Mouse (Mus musculus) brain, embryonic 14.5 days (tissue): ENCODE data around the gene Gpx2.

Experiments
- CTCF ChIP-seq: fragments of 200-500 bp; IDR thresholded peaks from 2 replicates; pipeline ENCODE4 v1.5.1; 2012; ENCODE audit warnings: inconsistent platforms, mild to moderate bottlenecking, moderate library complexity, borderline replicate concordance; ENCODE audit not compliant: insufficient read depth, insufficient read length; ENCODE audit errors: extremely low read depth
- POLR2A ChIP-seq: fragments of 200-500 bp; IDR thresholded peaks from 2 replicates; pipeline ENCODE4 v1.6.1; 2012; ENCODE audit warnings: mild to moderate bottlenecking, inconsistent platforms, borderline replicate concordance; ENCODE audit not compliant: poor library complexity, insufficient read depth, insufficient read length, severe bottlenecking; ENCODE audit errors: extremely low read depth

DNA sequence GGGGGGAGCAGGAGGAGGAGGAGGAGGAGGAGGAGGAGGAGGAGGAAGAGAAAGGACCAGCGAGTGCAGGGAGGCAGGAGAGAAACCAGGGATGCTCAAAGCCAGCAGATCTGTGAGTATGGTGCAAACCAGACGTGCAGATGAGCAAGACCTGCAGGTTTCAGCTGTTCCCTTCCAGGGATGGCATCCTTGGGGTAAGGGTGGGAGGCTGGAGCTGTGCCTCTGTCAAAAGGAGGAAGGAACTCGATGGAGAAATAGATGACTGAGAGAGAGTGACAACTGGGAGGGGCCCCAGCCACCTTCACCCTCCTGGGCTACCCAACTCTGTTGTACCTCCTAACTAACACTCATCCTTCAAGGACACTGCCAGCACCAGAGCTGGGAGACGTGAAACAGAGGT lies 21.4 kb upstream of the Gpx2 start:
- TF ChIP-seq POLR2A (no peak), CTCF (no peak)
